Mouse (Mus musculus) forebrain, postnatal 0 days (tissue): ENCODE measurements around the gene Ptprn2. TPM values are rescaled to one million over a fixed set of nuclear protein-coding genes. Genes with fewer than 3 reads are reported as not detected.
A peak's percentile ranks its signal among the peaks of the same experiment; 100 is the strongest.

Experiments used
- ATAC-seq: fragments of 200-750 bp; cut with Nextera tagmentation; 2 replicates; pipeline ENCODE4 v1.8.0; 2017; ENCODE audit warnings: mild to moderate bottlenecking, moderate library complexity
- DNase-seq: peaks from one replicate; pipeline ENCODE4 v3.0.0-alpha.2; 2015
- H3K27ac ChIP-seq: fragments of 300-500 bp; sonication (generic); 2 replicates; pipeline ENCODE4 v1.5.1; 2014; ENCODE audit warnings: low read depth, mild to moderate bottlenecking, antibody characterized with exemption, low read length, moderate library complexity, mixed read lengths
- H3K27me3 ChIP-seq: fragments of 300-500 bp; sonication (generic); 2 replicates; pipeline ENCODE4 v1.6.1; 2014; ENCODE audit warnings: mild to moderate bottlenecking, low read length, mixed read lengths; ENCODE audit not compliant: insufficient read depth
- H3K36me3 ChIP-seq: fragments of 300-500 bp; sonication (generic); 2 replicates; pipeline ENCODE4 v1.6.1; 2014; ENCODE audit warnings: mild to moderate bottlenecking, moderate library complexity; ENCODE audit not compliant: insufficient read depth
- H3K4me1 ChIP-seq: fragments of 300-500 bp; sonication (generic); 2 replicates; pipeline ENCODE4 v1.6.1; 2014; ENCODE audit warnings: antibody characterized with exemption; ENCODE audit not compliant: insufficient read depth
- H3K4me2 ChIP-seq: fragments of 300-500 bp; sonication (generic); 2 replicates; pipeline ENCODE4 v1.6.1; 2014; ENCODE audit warnings: low read depth, mild to moderate bottlenecking, moderate library complexity
- H3K4me3 ChIP-seq: fragments of 300-500 bp; sonication (generic); 2 replicates; pipeline ENCODE4 v1.5.1; 2014; ENCODE audit warnings: low read depth, low read length, mixed read lengths
- H3K9ac ChIP-seq: fragments of 300-500 bp; sonication (generic); 2 replicates; pipeline ENCODE4 v1.6.1; 2014; ENCODE audit warnings: mild to moderate bottlenecking
- H3K9me3 ChIP-seq: fragments of 300-500 bp; sonication (generic); 2 replicates; pipeline ENCODE4 v1.6.1; 2016; ENCODE audit warnings: low read length
- CTCF ChIP-seq: sonication (generic); IDR thresholded peaks from 2 replicates; pipeline ENCODE4 v1.5.1; 2016; ENCODE audit warnings: antibody characterized with exemption, control low read depth, low read depth
- WGBS: fragments of 180-500 bp; shearing (Covaris S2); extraction: QIAGEN DNeasy Blood & Tissue Kit; methylation state at CpG from one replicate; pipeline ENCODE4 v1.1.7; 2014; 5-methylcytosine and 5-hydroxymethylcytosine counted together
- polyA plus RNA-seq: library from polyadenylated mRNA; unstranded; fragments of >200 nt; fragmentation: Nextera tagmentation; extraction: Ambion mirVana; gene quantifications from 2 replicates; pipeline ENCODE4 v1.2.1, GENCODE M21; 2015
- total RNA-seq: library from RNA; depleted of rRNA; stranded (reverse); fragments of >200 nt; gene quantifications from 2 replicates; pipeline ENCODE4 v1.2.3, GENCODE M21; 2014

Ptprn2 gene
- total and polyA plus RNA-seq, 2 experiments from 2014 or later: 15.9 to 91.1 TPM

DNA sequence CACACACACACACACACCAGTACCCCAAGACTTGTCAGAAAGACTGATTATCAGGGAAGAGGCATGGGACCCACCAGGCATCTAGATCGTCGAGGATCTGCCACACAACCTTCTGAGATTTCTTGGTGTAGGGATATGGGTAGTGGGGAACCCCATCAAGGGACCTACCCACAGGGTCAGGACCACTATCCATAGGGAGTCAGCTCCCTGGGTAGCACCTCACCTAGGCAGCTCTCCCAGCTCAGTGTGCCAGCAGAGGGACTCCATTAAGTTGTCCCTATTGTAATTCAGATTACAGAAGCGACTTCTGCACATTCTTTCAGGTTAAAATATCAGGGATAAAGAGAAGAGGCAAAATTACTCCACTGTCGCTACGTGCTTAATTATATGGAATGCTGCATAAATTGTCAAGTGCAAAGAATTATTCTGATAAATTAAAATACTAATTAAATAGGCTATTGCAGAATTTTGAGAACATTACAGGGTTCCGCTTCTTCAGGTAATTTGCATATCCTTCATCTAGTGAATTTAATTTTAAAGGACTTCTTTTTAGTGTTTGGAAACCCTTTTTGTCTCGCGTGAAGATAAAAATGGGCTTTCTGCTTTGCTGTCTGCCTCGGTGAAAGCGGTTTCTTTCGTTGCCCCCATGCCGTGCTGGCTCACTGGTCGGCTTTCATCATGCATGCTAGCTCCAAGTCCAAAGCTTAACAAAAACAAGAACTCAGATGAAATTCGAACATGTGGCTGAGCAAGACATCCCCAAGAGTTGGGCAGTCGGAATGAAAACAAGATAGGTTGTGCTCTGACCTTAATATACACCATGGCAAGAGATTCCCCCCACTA is 531.5 kb downstream of the Ptprn2 start:
- H3K9me3 ChIP-seq: no peaks in the 10 kb centered on the region
- H3K4me3 ChIP-seq: no peak overlapping the region
- peak; percentile 81; the same call in 1 of the 2 replicates for ATAC-seq
- peak overlapping the region; percentile 63 for H3K27ac ChIP-seq
- H3K9ac ChIP-seq: no peak overlapping the region
- H3K36me3 ChIP-seq: no peaks in the 10 kb centered on the region
- 32% methylated on average over 15 of the region's 15 CpGs for WGBS
- no peak for TF ChIP-seq CTCF
- no peak overlapping the region for H3K4me2 ChIP-seq
- H3K27me3 ChIP-seq: no peaks in the 10 kb centered on the region
- no peaks in the 10 kb centered on the region for H3K4me1 ChIP-seq
- peak; percentile 19 for DNase-seq

DNA sequence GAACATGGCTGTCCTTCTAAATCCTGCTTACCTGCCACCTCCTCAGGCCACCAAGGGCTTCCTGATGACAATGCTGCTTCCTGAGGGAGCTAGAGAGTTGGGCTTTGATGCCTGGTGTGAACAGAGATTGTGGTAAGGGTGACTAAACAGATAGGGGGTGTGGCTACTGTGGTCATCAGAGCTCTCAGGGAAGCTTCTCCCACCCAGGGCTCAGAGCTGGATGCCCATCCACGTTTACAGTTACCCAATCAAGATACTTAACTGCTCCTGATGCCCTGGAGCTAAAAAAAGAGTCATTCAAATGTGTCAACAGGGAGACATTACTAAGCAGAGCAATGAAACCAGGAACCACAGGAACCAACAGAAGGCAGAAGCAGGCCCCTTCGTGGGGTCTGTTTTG is 532.4 kb downstream of the Ptprn2 start:
- TF ChIP-seq CTCF: no peak
- H3K4me3 ChIP-seq: no peak overlapping the region
- ATAC-seq (no peak), DNase-seq (no peak)
- no peaks in the 10 kb centered on the region for H3K9me3 ChIP-seq
- H3K9ac ChIP-seq: no peak overlapping the region
- no peaks in the 10 kb centered on the region for H3K27me3 ChIP-seq
- H3K4me2 ChIP-seq: no peak overlapping the region
- H3K4me1 ChIP-seq: no peaks in the 10 kb centered on the region
- H3K27ac ChIP-seq: peak overlapping the region; percentile 63; the same call in 1 of the 2 replicates
- H3K36me3 ChIP-seq: no peaks in the 10 kb centered on the region
- 23% methylated on average over 2 of the region's 2 CpGs for WGBS

DNA sequence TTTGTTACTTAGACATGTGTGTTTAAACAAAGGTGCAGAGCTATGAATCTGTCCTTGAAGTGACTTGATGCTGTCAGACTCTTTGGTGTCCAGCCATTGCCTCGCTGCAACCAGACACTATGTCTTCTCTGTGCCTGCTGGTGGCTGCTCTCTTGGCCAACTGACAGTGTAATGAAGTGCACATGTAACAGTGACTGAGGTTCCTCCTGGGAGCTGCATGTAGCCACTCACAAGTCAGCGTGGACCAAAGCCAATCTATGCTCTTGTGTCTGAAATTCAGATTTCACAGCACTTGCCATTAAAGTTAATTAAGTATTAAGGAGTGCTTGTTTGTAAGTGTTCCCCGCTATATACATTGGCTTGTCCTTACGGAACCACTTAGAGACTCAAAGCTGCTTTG is 537.7 kb downstream of the Ptprn2 start:
- no peak for TF ChIP-seq CTCF
- ATAC-seq (no peak), DNase-seq (no peak)
- Histone ChIP-seq H3K27me3 (no peaks in the 10 kb centered on the region), H3K27ac (no peak overlapping the region), H3K9ac (no peak overlapping the region), H3K36me3 (no peaks in the 10 kb centered on the region), H3K4me1 (peaks cover 13% of the 10 kb centered on the region), H3K9me3 (no peaks in the 10 kb centered on the region), H3K4me2 (no peak overlapping the region), H3K4me3 (no peak overlapping the region)
- WGBS: 72% methylated on average over 4 of the region's 4 CpGs

DNA sequence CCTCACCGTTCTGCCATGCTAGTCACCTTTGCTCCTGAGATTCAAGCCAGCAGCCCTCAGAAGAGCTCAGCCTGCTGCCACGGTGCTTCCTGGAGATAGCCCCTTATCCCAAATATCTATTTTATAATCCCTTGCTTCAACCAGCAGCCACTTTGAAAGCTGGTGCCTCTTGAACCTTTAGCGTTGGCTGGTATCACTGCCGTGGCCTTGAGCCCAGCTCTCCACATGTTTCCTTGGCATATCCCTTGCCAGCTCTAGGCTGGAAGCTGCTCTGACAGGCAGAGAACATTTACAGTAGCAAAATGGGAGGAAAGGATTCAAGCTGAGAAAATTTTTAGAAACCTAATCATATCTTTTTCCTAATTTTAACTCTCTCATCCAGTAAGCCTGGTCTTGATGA is 539.4 kb downstream of the Ptprn2 start:
- 45% methylated on average over 4 of the region's 4 CpGs for WGBS
- Histone ChIP-seq H3K27me3 (no peaks in the 10 kb centered on the region), H3K9ac (no peak overlapping the region), H3K4me2 (no peak overlapping the region), H3K4me1 (peaks cover 24% of the 10 kb centered on the region), H3K4me3 (no peak overlapping the region), H3K27ac (peak overlapping the region; percentile 68), H3K9me3 (no peaks in the 10 kb centered on the region), H3K36me3 (no peaks in the 10 kb centered on the region)
- no peak for TF ChIP-seq CTCF
- DNase-seq (peak; percentile 69), ATAC-seq (peak; percentile 70)

DNA sequence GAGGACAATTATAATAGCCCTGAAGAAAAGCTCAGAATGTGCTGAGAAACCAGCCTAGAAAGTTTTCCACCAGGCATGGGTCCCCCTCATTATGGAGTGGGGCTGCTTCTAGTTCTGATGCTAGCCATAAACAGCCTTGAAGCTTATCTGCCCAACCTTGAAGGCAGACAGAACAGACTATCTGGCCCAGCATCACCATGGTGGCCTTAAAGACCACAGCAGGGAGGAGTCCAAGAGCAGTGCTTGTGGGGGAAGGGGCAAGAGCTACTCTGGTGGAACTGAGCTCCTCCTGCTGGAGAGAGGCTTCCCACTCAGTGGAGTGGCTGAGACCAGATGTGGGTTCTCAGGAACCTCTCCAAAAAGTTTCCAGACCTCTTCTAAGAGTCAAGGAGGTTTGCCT is 540.2 kb downstream of the Ptprn2 start:
- Histone ChIP-seq H3K9me3 (no peaks in the 10 kb centered on the region), H3K9ac (no peak overlapping the region), H3K27ac (0 out of 2 replicates have a peak overlapping the region, but pooled peaks have one; percentile 11), H3K27me3 (no peaks in the 10 kb centered on the region), H3K4me1 (peaks cover 24% of the 10 kb centered on the region), H3K4me3 (no peak overlapping the region), H3K36me3 (no peaks in the 10 kb centered on the region), H3K4me2 (no peak overlapping the region)
- no peak for DNase-seq
- ATAC-seq: no peak
- TF ChIP-seq CTCF: peak; percentile 29

DNA sequence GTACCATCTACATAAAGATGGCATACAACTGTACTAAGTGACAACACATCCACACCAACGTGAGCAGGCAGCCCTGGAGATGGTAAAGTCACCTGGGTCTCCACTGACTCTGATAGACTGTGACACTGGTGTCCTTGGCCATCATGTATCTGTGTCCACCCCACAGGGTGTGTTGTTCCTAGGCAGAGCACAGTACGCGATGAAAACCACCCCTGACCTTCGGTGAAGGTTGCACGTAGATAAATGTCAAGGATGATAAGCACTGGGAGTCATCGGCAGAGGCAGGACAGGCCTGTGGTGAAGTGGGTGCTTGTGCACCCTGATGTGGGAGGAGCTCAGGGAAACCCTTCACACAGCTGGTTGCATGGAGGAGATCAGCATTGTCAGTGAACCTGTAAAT is 541.8 kb downstream of the Ptprn2 start:
- Histone ChIP-seq H3K9me3 (no peaks in the 10 kb centered on the region), H3K4me2 (no peak overlapping the region), H3K27ac (no peak overlapping the region), H3K4me3 (no peak overlapping the region), H3K4me1 (peaks cover 24% of the 10 kb centered on the region), H3K27me3 (no peaks in the 10 kb centered on the region), H3K36me3 (no peaks in the 10 kb centered on the region), H3K9ac (no peak overlapping the region)
- 91% methylated on average over 6 of the region's 6 CpGs for WGBS
- no peak for DNase-seq
- no peak for ATAC-seq
- TF ChIP-seq CTCF: no peak

DNA sequence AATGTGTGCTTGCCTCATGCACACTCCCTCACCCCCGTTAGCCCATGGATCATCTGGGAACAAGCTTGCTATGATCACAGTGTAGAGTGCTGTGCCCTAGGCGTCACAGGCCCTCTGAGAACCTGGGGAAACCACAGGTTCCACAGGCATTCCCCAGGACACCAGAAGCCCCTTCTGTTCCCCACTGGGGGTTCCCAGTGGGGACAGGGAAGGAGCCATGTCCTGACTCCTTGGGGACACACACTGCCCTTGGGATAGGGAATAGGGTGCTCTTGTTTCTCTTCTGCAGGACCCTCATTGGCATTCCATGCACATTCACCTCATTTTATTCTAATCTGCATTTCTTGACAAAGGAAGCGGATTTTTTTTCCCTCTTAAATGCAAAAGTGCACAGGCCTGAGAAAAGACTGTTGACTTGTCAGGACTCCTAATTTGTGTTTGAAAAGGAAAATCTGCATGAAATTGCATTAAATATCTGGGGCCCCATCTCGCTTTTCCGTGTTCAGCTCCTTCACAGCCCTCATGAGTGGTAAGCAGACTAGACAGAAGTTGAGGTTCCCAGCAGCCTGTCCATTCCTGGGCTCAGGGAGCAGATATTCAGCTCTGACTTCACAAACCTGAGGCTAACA is 542.9 kb downstream of the Ptprn2 start:
- WGBS: 28% methylated on average over 5 of the region's 5 CpGs

More for the DNA sequence above, 542.9 kb downstream of the Ptprn2 start:
- H3K27me3 ChIP-seq: no peaks in the 10 kb centered on the region
- TF ChIP-seq CTCF: no peak
- peak; percentile 32; the same call in 1 of the 2 replicates for ATAC-seq
- no peak overlapping the region for H3K9ac ChIP-seq
- H3K4me1 ChIP-seq: peaks cover 28% of the 10 kb centered on the region
- no peak overlapping the region for H3K4me3 ChIP-seq
- no peaks in the 10 kb centered on the region for H3K36me3 ChIP-seq
- 0 out of 2 replicates have a peak overlapping the region, but pooled peaks have one; percentile 11 for H3K27ac ChIP-seq
- no peak overlapping the region for H3K4me2 ChIP-seq
- DNase-seq: peak; percentile 57
- H3K9me3 ChIP-seq: no peaks in the 10 kb centered on the region
